Mouse (Mus musculus): ENCODE measurements around the gene Mettl1. TPM values are rescaled to one million over a fixed set of nuclear protein-coding genes. Genes with fewer than 3 reads are reported as not detected.
"Not testable (repeated sequence)": the region's sequence is repeated elsewhere in the genome, so short reads cannot be mapped to it uniquely, and the experiment has no call there.

Mettl1 gene
- polyA plus RNA-seq, 1 experiment from 2014 or later: 54.8 TPM

- no peak for DNase-seq (ENCODE audit: low spot score)
- WGBS: 12% methylated on average over 10 of the region's 10 CpGs
- no peaks in the 10 kb centered on the region for H3K9me3 ChIP-seq
- H3K27me3 ChIP-seq (ENCODE audit: insufficient read depth, poor library complexity, severe bottlenecking): peaks cover 84% of the 10 kb centered on the region
- peaks cover 14% of the 10 kb centered on the region for H3K36me3 ChIP-seq
- no peak overlapping the region for H3K27ac ChIP-seq
- peaks cover 32% of the 10 kb centered on the region for H3K4me1 ChIP-seq
- H3K4me3 ChIP-seq: peak overlapping the region; percentile 18; the same call in 1 of the 2 replicates
Observed at GRCm38 (mm10) chr10:127050119-127050474, 8.9 kb downstream of the Mettl1 start.

- WGBS: 49% methylated on average over 4 of the region's 4 CpGs
- peaks cover 91% of the 10 kb centered on the region for H3K27me3 ChIP-seq (ENCODE audit: insufficient read depth, poor library complexity, severe bottlenecking)
- no peak overlapping the region for H3K4me3 ChIP-seq
- DNase-seq (ENCODE audit: low spot score): no peak
- H3K4me1 ChIP-seq: peaks cover 26% of the 10 kb centered on the region
- no peak overlapping the region for H3K27ac ChIP-seq
- H3K9me3 ChIP-seq: no peaks in the 10 kb centered on the region
- peaks cover 17% of the 10 kb centered on the region for H3K36me3 ChIP-seq
Observed at GRCm38 (mm10) chr10:127054646-127055045, 13.4 kb downstream of the Mettl1 start.

GRCm38 (mm10) chr10:127055406-127055805 is 14.2 kb downstream of the Mettl1 start:
- Histone ChIP-seq H3K9me3 (no peaks in the 10 kb centered on the region), H3K27ac (no peak overlapping the region), H3K36me3 (peaks cover 17% of the 10 kb centered on the region), H3K27me3 (ENCODE audit: insufficient read depth, poor library complexity, severe bottlenecking) (peaks cover 91% of the 10 kb centered on the region), H3K4me3 (no peak overlapping the region), H3K4me1 (peaks cover 27% of the 10 kb centered on the region)
- no peak for DNase-seq (ENCODE audit: low spot score)
- WGBS: 84% methylated on average over 8 of the region's 8 CpGs

- Histone ChIP-seq H3K36me3 (peaks cover 17% of the 10 kb centered on the region), H3K4me1 (peaks cover 21% of the 10 kb centered on the region), H3K27ac (no peak overlapping the region), H3K9me3 (no peaks in the 10 kb centered on the region), H3K4me3 (no peak overlapping the region), H3K27me3 (ENCODE audit: insufficient read depth, poor library complexity, severe bottlenecking) (peaks cover 91% of the 10 kb centered on the region)
- WGBS: 82% methylated on average over 20 of the region's 20 CpGs
- no peak for DNase-seq (ENCODE audit: low spot score)
Observed at GRCm38 (mm10) chr10:127056490-127056889, 15.3 kb downstream of the Mettl1 start.

GRCm38 (mm10) chr10:127058161-127058560 is 16.9 kb downstream of the Mettl1 start:
- WGBS: 2% methylated on average over 9 of the region's 9 CpGs
- Histone ChIP-seq H3K27me3 (ENCODE audit: insufficient read depth, poor library complexity, severe bottlenecking) (peaks cover 83% of the 10 kb centered on the region), H3K36me3 (peaks cover 17% of the 10 kb centered on the region), H3K4me1 (peaks cover 21% of the 10 kb centered on the region), H3K9me3 (no peaks in the 10 kb centered on the region), H3K27ac (no peak overlapping the region), H3K4me3 (peak overlapping the region; percentile 82)
- peak; percentile 86 for DNase-seq (ENCODE audit: low spot score)

GRCm38 (mm10) chr10:127058708-127059107 is 17.5 kb downstream of the Mettl1 start:
- Histone ChIP-seq H3K4me1 (peaks cover 21% of the 10 kb centered on the region), H3K36me3 (peaks cover 17% of the 10 kb centered on the region), H3K9me3 (no peaks in the 10 kb centered on the region), H3K27ac (no peak overlapping the region), H3K27me3 (ENCODE audit: insufficient read depth, poor library complexity, severe bottlenecking) (peaks cover 80% of the 10 kb centered on the region), H3K4me3 (peak overlapping the region; percentile 82)
- 12% methylated on average over 8 of the region's 8 CpGs for WGBS
- DNase-seq (ENCODE audit: low spot score): no peak

- Histone ChIP-seq H3K27me3 (ENCODE audit: insufficient read depth, poor library complexity, severe bottlenecking) (peaks cover 73% of the 10 kb centered on the region), H3K27ac (peak overlapping the region; percentile 84), H3K4me3 (peak overlapping the region; percentile 82), H3K36me3 (peaks cover 17% of the 10 kb centered on the region), H3K4me1 (peaks cover 23% of the 10 kb centered on the region), H3K9me3 (no peaks in the 10 kb centered on the region)
- WGBS: under 1% methylated on average over 67 of the region's 92 CpGs
- no peak for DNase-seq (ENCODE audit: low spot score)
Observed at GRCm38 (mm10) chr10:127059174-127059967, 18.2 kb downstream of the Mettl1 start.

GRCm38 (mm10) chr10:127059968-127060916 is 19.0 kb downstream of the Mettl1 start, which contains the start of gene March9:
TSS of gene March9 (minus strand) at chr10:127060184.
- H3K4me1 ChIP-seq: peaks cover 32% of the 10 kb centered on the region
- WGBS: 1% methylated on average over 61 of the region's 72 CpGs
- peak; percentile 85 for DNase-seq (ENCODE audit: low spot score)
- H3K4me3 ChIP-seq: peak within 1 kb of the TSS; percentile 82
- peaks cover 65% of the 10 kb centered on the region for H3K27me3 ChIP-seq (ENCODE audit: insufficient read depth, poor library complexity, severe bottlenecking)
- no peaks in the 10 kb centered on the region for H3K9me3 ChIP-seq
- H3K36me3 ChIP-seq: peaks cover 23% of the 10 kb centered on the region
- H3K27ac ChIP-seq: peak within 1 kb of the TSS; percentile 84

- Histone ChIP-seq H3K36me3 (peaks cover 27% of the 10 kb centered on the region), H3K27ac (no peak overlapping the region), H3K27me3 (ENCODE audit: insufficient read depth, poor library complexity, severe bottlenecking) (peaks cover 58% of the 10 kb centered on the region), H3K4me3 (no peak overlapping the region), H3K9me3 (no peaks in the 10 kb centered on the region), H3K4me1 (peaks cover 37% of the 10 kb centered on the region)
- no peak for DNase-seq (ENCODE audit: low spot score)
- WGBS: 48% methylated on average over 5 of the region's 5 CpGs
Observed at GRCm38 (mm10) chr10:127061085-127061484, 19.9 kb downstream of the Mettl1 start.

GRCm38 (mm10) chr10:127061513-127061912 is 20.3 kb downstream of the Mettl1 start:
- WGBS: 69% methylated on average over 2 of the region's 2 CpGs
- H3K36me3 ChIP-seq: peaks cover 27% of the 10 kb centered on the region
- peaks cover 54% of the 10 kb centered on the region for H3K27me3 ChIP-seq (ENCODE audit: insufficient read depth, poor library complexity, severe bottlenecking)
- no peaks in the 10 kb centered on the region for H3K9me3 ChIP-seq
- no peak overlapping the region for H3K4me3 ChIP-seq
- H3K4me1 ChIP-seq: peaks cover 37% of the 10 kb centered on the region
- no peak overlapping the region for H3K27ac ChIP-seq
- no peak for DNase-seq (ENCODE audit: low spot score)

GRCm38 (mm10) chr10:127062101-127062500 is 20.9 kb downstream of the Mettl1 start:
- 81% methylated on average over 4 of the region's 4 CpGs for WGBS

GRCm38 (mm10) chr10:127062503-127062902 is 21.3 kb downstream of the Mettl1 start:
- H3K4me1 ChIP-seq: peaks cover 37% of the 10 kb centered on the region
- no peak overlapping the region for H3K27ac ChIP-seq
- H3K4me3 ChIP-seq: 0 out of 2 replicates have a peak overlapping the region, but pooled peaks have one; percentile 92
- WGBS: 72% methylated on average over 5 of the region's 5 CpGs
- H3K27me3 ChIP-seq (ENCODE audit: insufficient read depth, poor library complexity, severe bottlenecking): peaks cover 46% of the 10 kb centered on the region
- peaks cover 29% of the 10 kb centered on the region for H3K36me3 ChIP-seq
- no peak for DNase-seq (ENCODE audit: low spot score)
- H3K9me3 ChIP-seq: no peaks in the 10 kb centered on the region

More at GRCm38 (mm10) chr10:127062101-127062500, 20.9 kb downstream of the Mettl1 start:
- Histone ChIP-seq H3K4me1 (peaks cover 37% of the 10 kb centered on the region), H3K36me3 (peaks cover 30% of the 10 kb centered on the region), H3K27me3 (ENCODE audit: insufficient read depth, poor library complexity, severe bottlenecking) (peaks cover 50% of the 10 kb centered on the region)
- not testable (repeated sequence) for H3K9me3 ChIP-seq; H3K27ac ChIP-seq; H3K4me3 ChIP-seq; DNase-seq (ENCODE audit: low spot score)
